ENCODE assay signal across 15 mouse cellular contexts in genomic region chr4:57861856-57862255, GRCm38 (mm10). TPM values are rescaled to one million over a fixed set of nuclear protein-coding genes. Genes with fewer than 3 reads are reported as not detected.
DNase-seq lines count a peak whose midpoint lies in the region; ATAC-seq and TF ChIP-seq lines count a peak whose summit lies in the region.
"Had no signal": no experiment of that assay in that cellular context is flagged by ENCODE, and none has a peak within 500 bp of the region (broad histone marks: within the 10 kb centered on the region; RNA-seq: fewer than 3 reads in every experiment).

No protein-coding gene starts in this region.

- H3K4me1 ChIP-seq in kidney, embryonic 15.5 days = peaks cover 42% of the 10 kb centered on the region
- peaks cover 24% of the 10 kb centered on the region for H3K4me1 ChIP-seq in limb, embryonic 14.5 days (ENCODE audit: control insufficient read depth, insufficient read depth, low read length)
- H3K4me1 ChIP-seq in forebrain, embryonic 11.5 days (replicated peaks; ENCODE audit: control insufficient read depth, insufficient read depth, low read length) = no peaks in the 10 kb centered on the region

- peak; percentile 63 for DNase-seq in adrenal gland, adult 2 months
- no peak for DNase-seq in adrenal gland, postnatal 10 days
- DNase-seq in kidney, adult 18-20 months = no peak
- DNase-seq in limb, embryonic 14.5 days (ENCODE audit: low spot score) = peak; percentile 65
- DNase-seq in forebrain, embryonic 11.5 days (ENCODE audit: low spot score) = no peak
- DNase-seq in right cerebral cortex, postnatal 10 days (ENCODE audit: low spot score in 2 of 2) = no peak
- DNase-seq: cerebellum, postnatal 25 days; layer of hippocampus, postnatal 36 days; liver; right cerebral cortex, postnatal 4 days had no signal

- H3K27ac ChIP-seq in kidney, embryonic 15.5 days = peak overlapping the region; percentile 76
- H3K27ac ChIP-seq in limb, embryonic 14.5 days (replicated peaks; ENCODE audit: low read depth, low read length) = no peak overlapping the region
- no peak overlapping the region for H3K27ac ChIP-seq in forebrain, embryonic 11.5 days (ENCODE audit: low read depth, low read length)
- H3K27ac ChIP-seq: macrophage had no signal

- H3K4me3 ChIP-seq in kidney, embryonic 15.5 days (replicated peaks) = no peak overlapping the region
- H3K4me3 ChIP-seq in limb, embryonic 14.5 days (replicated peaks; ENCODE audit: low read length) = no peak overlapping the region
- H3K4me3 ChIP-seq in forebrain, embryonic 11.5 days (ENCODE audit: low read depth, low read length) = no peak overlapping the region

- no peaks in the 10 kb centered on the region for H3K27me3 ChIP-seq in kidney, embryonic 15.5 days
- no peaks in the 10 kb centered on the region for H3K27me3 ChIP-seq in limb, embryonic 14.5 days (ENCODE audit: control insufficient read depth, insufficient read depth, low read length)
- H3K27me3 ChIP-seq in forebrain, embryonic 11.5 days (ENCODE audit: control insufficient read depth, insufficient read depth, low read length) = no peaks in the 10 kb centered on the region

- TF ChIP-seq POLR2A in limb, embryonic 14.5 days (IDR thresholded peaks at IDR 0.05; ENCODE audit: borderline replicate concordance, extremely low read depth, insufficient read depth, insufficient read length) = no peak

- 0 out of 2 replicates have a peak overlapping the region, but pooled peaks have one; percentile 4 for H3K4me2 ChIP-seq in kidney, embryonic 15.5 days
- no peak overlapping the region for H3K4me2 ChIP-seq in limb, embryonic 14.5 days (replicated peaks; ENCODE audit: low read depth, low read length, severe bottlenecking)
- no peak overlapping the region for H3K4me2 ChIP-seq in forebrain, embryonic 11.5 days (ENCODE audit: low read depth, low read length, severe bottlenecking)

- H3K36me3 ChIP-seq in kidney, embryonic 15.5 days = peaks cover 26% of the 10 kb centered on the region
- peaks cover 10% of the 10 kb centered on the region for H3K36me3 ChIP-seq in limb, embryonic 14.5 days (ENCODE audit: control insufficient read depth, insufficient read depth, low read length)
- H3K36me3 ChIP-seq in forebrain, embryonic 11.5 days (ENCODE audit: control insufficient read depth, insufficient read depth, low read length) = 0 out of 2 replicates have a peak, but pooled peaks cover 3% of the 10 kb centered on the region
- H3K36me3 ChIP-seq: G1E had no signal

- no peaks in the 10 kb centered on the region for H3K9me3 ChIP-seq in kidney, embryonic 15.5 days (replicated peaks)
- no peaks in the 10 kb centered on the region for H3K9me3 ChIP-seq in limb, embryonic 14.5 days (ENCODE audit: control insufficient read depth, low read length)
- no peaks in the 10 kb centered on the region for H3K9me3 ChIP-seq in forebrain, embryonic 11.5 days (ENCODE audit: control insufficient read depth, low read length)

- peak; percentile 34; the same call in 1 of the 2 replicates for ATAC-seq in kidney, embryonic 15.5 days (replicated peaks; ENCODE audit: low FRiP score)
- 0 out of 2 replicates have a peak, but pooled peaks have one; percentile 18 for ATAC-seq in common myeloid progenitor, adult 5-6 weeks (replicated peaks; ENCODE audit: low read depth, poor library complexity, severe bottlenecking)
- peak; percentile 58 for ATAC-seq in limb, embryonic 14.5 days (ENCODE audit: low FRiP score, low read depth)
- ATAC-seq in forebrain, embryonic 11.5 days (replicated peaks; ENCODE audit: low FRiP score) = no peak
- ATAC-seq: hindbrain, embryonic 16.5 days had no signal

- WGBS in kidney, embryonic 15.5 days = 24% methylated on average over 8 of the region's 8 CpGs
- 40% methylated on average over 8 of the region's 8 CpGs for WGBS in limb, embryonic 14.5 days
- WGBS in forebrain, embryonic 11.5 days = 94% methylated on average over 8 of the region's 8 CpGs

- no peak overlapping the region for H3K9ac ChIP-seq in kidney, embryonic 15.5 days
- no peak overlapping the region for H3K9ac ChIP-seq in limb, embryonic 14.5 days (ENCODE audit: low read depth, low read length, severe bottlenecking)
- H3K9ac ChIP-seq in forebrain, embryonic 11.5 days (ENCODE audit: low read length) = no peak overlapping the region

RNA-seq across cellular contexts. Expression of gene D630039A03Rik, which starts 54.2 kb away (rescaled TPM):
- 10 to 100 TPM; 11.5 to 11.6 TPM for total RNA-seq in adrenal gland, adult 2 months (2021)
- polyA plus RNA-seq in adrenal gland, adult 2 months (2012; rRNA removed) = 3.8 and 4.9 TPM in 2 replicates
- total RNA-seq in adrenal gland, postnatal 10 days (2021) = 1 to 10 TPM; 6.3 to 6.7 TPM
- polyA plus RNA-seq in kidney, embryonic 15.5 days (2015; fragmentation: Nextera tagmentation; extraction: Ambion mirVana) = 1.2 and 1.6 TPM in 2 replicates
- not detected in 2 replicates for total RNA-seq in common myeloid progenitor, adult 5-6 weeks (2017)
- polyA plus RNA-seq in limb, embryonic 14.5 days (2012; rRNA removed) = 0.33 and 0.36 TPM in 2 replicates
- 0.11 and 0.17 TPM in 2 replicates for polyA plus RNA-seq in limb, embryonic 14.5 days (2014; fragmentation: Nextera tagmentation; extraction: Ambion mirVana)
- polyA plus RNA-seq in forebrain, embryonic 11.5 days (2014; fragmentation: Nextera tagmentation; extraction: Ambion mirVana) = not detected in 2 replicates
- polyA plus RNA-seq: G1E, macrophage had no signal

Comparison
In these comparisons a context has a peak if more than half of its experiments do, and no peak if none do; other contexts are left out.
1. DNase-seq: peak in adrenal gland, adult 2 months (single experiment) and limb, embryonic 14.5 days (single experiment); none in adrenal gland, postnatal 10 days (single experiment), kidney, adult 18-20 months (single experiment), forebrain, embryonic 11.5 days (single experiment) and right cerebral cortex, postnatal 10 days (0 of 2).